Mouse (Mus musculus) forebrain, embryonic 12.5 days (tissue): ENCODE data around the gene Lin52. TPM values are rescaled to one million over a fixed set of nuclear protein-coding genes. Genes with fewer than 3 reads are reported as not detected.
A peak's percentile ranks its signal among the peaks of the same experiment; 100 is the strongest.

Experiments
- ATAC-seq: fragments of 200-750 bp; cut with Nextera tagmentation; 2 replicates; pipeline ENCODE4 v1.8.0; 2017; ENCODE audit warnings: moderate TSS enrichment; ENCODE audit not compliant: low FRiP score
- H3K27ac ChIP-seq: fragments of 300-500 bp; sonication (generic); 2 replicates; pipeline ENCODE4 v1.5.1; 2016; ENCODE audit warnings: mild to moderate bottlenecking
- H3K27me3 ChIP-seq: fragments of 300-500 bp; sonication (generic); 2 replicates; pipeline ENCODE4 v1.6.1; 2016; ENCODE audit warnings: mild to moderate bottlenecking
- H3K36me3 ChIP-seq: fragments of 300-500 bp; sonication (generic); replicated peaks from 2 replicates; pipeline ENCODE4 v1.6.1; 2016; ENCODE audit warnings: mild to moderate bottlenecking
- H3K4me1 ChIP-seq: fragments of 300-500 bp; sonication (generic); 2 replicates; pipeline ENCODE4 v1.6.1; 2016
- H3K4me2 ChIP-seq: fragments of 300-500 bp; sonication (generic); 2 replicates; pipeline ENCODE4 v1.6.1; 2016; ENCODE audit warnings: mild to moderate bottlenecking, moderate library complexity
- H3K4me3 ChIP-seq: fragments of 300-500 bp; sonication (generic); replicated peaks from 2 replicates; pipeline ENCODE4 v1.5.1; 2016; ENCODE audit warnings: mild to moderate bottlenecking
- H3K9ac ChIP-seq: fragments of 300-500 bp; sonication (generic); 2 replicates; pipeline ENCODE4 v1.6.1; 2016; ENCODE audit warnings: mild to moderate bottlenecking
- H3K9me3 ChIP-seq: fragments of 300-500 bp; sonication (generic); 2 replicates; pipeline ENCODE4 v1.6.1; 2016
- WGBS: fragments of 180-500 bp; shearing (Covaris S2); methylation state at CpG from one replicate; pipeline ENCODE4 v1.1.7; 2016; 5-methylcytosine and 5-hydroxymethylcytosine counted together
- polyA plus RNA-seq: library from polyadenylated mRNA; unstranded; fragments of >200 nt; fragmentation: Nextera tagmentation; extraction: Ambion mirVana; gene quantifications from 2 replicates; pipeline ENCODE4 v1.2.1, GENCODE M21; 2016

Gene Lin52
- polyA plus RNA-seq, 1 experiment from 2014 or later: 37.5 TPM

GRCm38 (mm10) chr12:84581285-84581684 is 130.1 kb downstream of the Lin52 start:
- no peaks in the 10 kb centered on the region for H3K36me3 ChIP-seq
- H3K27me3 ChIP-seq: peaks cover 36% of the 10 kb centered on the region
- 0 out of 2 replicates have a peak, but pooled peaks cover 4% of the 10 kb centered on the region for H3K9me3 ChIP-seq
- H3K4me1 ChIP-seq: peaks cover 7% of the 10 kb centered on the region; the same call in 1 of the 2 replicates
- WGBS: 89% methylated on average over 2 of the region's 2 CpGs
- H3K4me2 ChIP-seq: no peak overlapping the region
- H3K27ac ChIP-seq: no peak overlapping the region
- no peak for ATAC-seq
- H3K4me3 ChIP-seq: no peak overlapping the region
- H3K9ac ChIP-seq: no peak overlapping the region

GRCm38 (mm10) chr12:84589825-84590761 is 138.9 kb downstream of the Lin52 start:
- H3K4me3 ChIP-seq: peak overlapping the region; percentile 43
- peak; percentile 84 for ATAC-seq
- peak overlapping the region; percentile 36 for H3K27ac ChIP-seq
- H3K36me3 ChIP-seq: no peaks in the 10 kb centered on the region
- under 1% methylated on average over 54 of the region's 54 CpGs for WGBS
- H3K4me2 ChIP-seq: peak overlapping the region; percentile 76
- H3K4me1 ChIP-seq: peaks cover 14% of the 10 kb centered on the region
- H3K27me3 ChIP-seq: peaks cover 41% of the 10 kb centered on the region
- peak overlapping the region; percentile 61 for H3K9ac ChIP-seq
- H3K9me3 ChIP-seq: no peaks in the 10 kb centered on the region

Other genes starting within 250 kb of the Lin52 start
- gene Elmsan1, start 232.5 kb upstream of the Lin52 start, polyA plus RNA-seq: 6.8 and 7.8 TPM in 2 replicates
- 15.3 and 16.4 TPM in 2 replicates for gene Ptgr2, start 166.2 kb upstream of the Lin52 start, polyA plus RNA-seq
- gene Zfp410, start 134.6 kb upstream of the Lin52 start, polyA plus RNA-seq: 114 and 117 TPM in 2 replicates
- 39.5 and 40.5 TPM in 2 replicates for gene Coq6, start 89.8 kb upstream of the Lin52 start, polyA plus RNA-seq
- 11.6 and 12.0 TPM in 2 replicates for gene Fam161b, start 89.6 kb upstream of the Lin52 start, polyA plus RNA-seq
- gene Entpd5, start 42.4 kb upstream of the Lin52 start, polyA plus RNA-seq: 11.0 and 13.8 TPM in 2 replicates
- 2.1 and 3.3 TPM in 2 replicates for gene Bbof1, start 42.4 kb upstream of the Lin52 start, polyA plus RNA-seq
- 28.7 and 29.9 TPM in 2 replicates for gene Rnf113a2, start 34.2 kb upstream of the Lin52 start, polyA plus RNA-seq
- 26.6 and 26.8 TPM in 2 replicates for gene Aldh6a1, start 418 bp upstream of the Lin52 start, polyA plus RNA-seq
- gene Vsx2, start 118.3 kb downstream of the Lin52 start, polyA plus RNA-seq: 0.08 and 0.37 TPM in 2 replicates
- 14.3 and 14.4 TPM in 2 replicates for gene Abcd4, start 166.0 kb downstream of the Lin52 start, polyA plus RNA-seq
- not detected in 2 replicates for gene Vrtn, start 189.6 kb downstream of the Lin52 start, polyA plus RNA-seq
- gene Syndig1l, start 247.4 kb downstream of the Lin52 start, polyA plus RNA-seq: 0.61 and 0.67 TPM in 2 replicates